Mouse (Mus musculus): Measurements from ENCODE around the gene Mgl2. TPM values are rescaled to one million over a fixed set of nuclear protein-coding genes. Genes with fewer than 3 reads are reported as not detected.

Gene Mgl2
- polyA plus RNA-seq, 1 experiment from 2014 or later, result 0.38 TPM

DNA sequence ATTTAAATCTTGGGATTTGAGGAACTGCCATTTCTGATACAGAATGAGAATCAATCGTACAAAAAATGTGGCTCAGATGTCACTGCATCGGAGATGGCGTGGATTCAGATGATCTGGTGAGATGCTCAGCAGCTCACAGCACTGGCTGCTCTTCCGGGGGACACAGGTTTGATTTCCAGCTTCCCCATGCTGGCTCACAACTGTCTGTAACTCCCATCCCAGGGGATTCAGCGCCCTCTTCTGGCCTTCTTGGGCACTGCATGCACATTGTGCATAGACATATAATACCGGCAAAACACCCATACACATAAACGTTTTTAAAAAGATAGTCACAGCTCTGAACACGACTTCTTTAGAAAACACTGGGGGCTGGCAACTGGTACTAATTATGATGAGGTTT is 47.5 kb downstream of the Mgl2 start:
- H3K4me3 ChIP-seq (ENCODE audit: low read depth, low read length), result no peak overlapping the region

DNA sequence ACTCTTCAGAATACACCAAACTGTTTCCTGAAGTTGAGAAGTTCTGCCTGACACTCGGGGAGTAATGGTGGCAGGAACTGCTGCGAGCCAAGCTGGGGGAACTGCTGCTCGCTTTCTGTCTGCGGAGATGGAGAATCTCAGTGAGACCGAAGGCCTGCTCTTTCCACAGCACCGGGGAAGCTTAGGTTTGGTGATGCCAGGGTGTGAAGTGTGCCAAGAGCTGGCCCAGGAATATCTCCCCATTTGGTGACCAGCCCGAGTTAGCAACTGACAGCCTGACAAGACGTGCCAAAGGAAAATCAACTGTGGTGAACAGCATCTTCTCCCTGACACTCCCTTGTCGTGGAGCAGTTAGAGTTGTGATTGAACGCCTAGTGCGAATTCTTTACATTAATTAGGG is 48.2 kb downstream of the Mgl2 start:
- H3K9ac ChIP-seq (ENCODE audit: low read length), result no peak overlapping the region
- H3K27me3 ChIP-seq (replicated peaks; ENCODE audit: control insufficient read depth, insufficient read depth, low read length), result no peaks in the 10 kb centered on the region
- ATAC-seq (replicated peaks; ENCODE audit: low FRiP score, low TSS enrichment, low read depth), result no peak
- WGBS, result 85% methylated on average over 11 of the region's 11 CpGs
- no peak overlapping the region for H3K4me2 ChIP-seq (ENCODE audit: low read length)
- no peaks in the 10 kb centered on the region for H3K36me3 ChIP-seq (ENCODE audit: control insufficient read depth, insufficient read depth, low read length)
- DNase-seq (ENCODE audit: low spot score), result no peak
- no peak overlapping the region for H3K27ac ChIP-seq (ENCODE audit: low read depth)
- 0 out of 2 replicates have a peak, but pooled peaks cover 3% of the 10 kb centered on the region for H3K9me3 ChIP-seq (ENCODE audit: control insufficient read depth, low read length)
- H3K4me1 ChIP-seq (replicated peaks; ENCODE audit: control insufficient read depth, insufficient read depth, low read length), result no peaks in the 10 kb centered on the region
- H3K4me3 ChIP-seq (ENCODE audit: low read depth, low read length), result no peak overlapping the region

More for the DNA sequence above, 47.5 kb downstream of the Mgl2 start:
- H3K9me3 ChIP-seq (ENCODE audit: control insufficient read depth, low read length), result 0 out of 2 replicates have a peak, but pooled peaks cover 3% of the 10 kb centered on the region
- no peak overlapping the region for H3K27ac ChIP-seq (ENCODE audit: low read depth)
- H3K27me3 ChIP-seq (replicated peaks; ENCODE audit: control insufficient read depth, insufficient read depth, low read length), result no peaks in the 10 kb centered on the region
- no peaks in the 10 kb centered on the region for H3K4me1 ChIP-seq (replicated peaks; ENCODE audit: control insufficient read depth, insufficient read depth, low read length)
- 75% methylated on average over 8 of the region's 8 CpGs for WGBS
- H3K4me2 ChIP-seq (ENCODE audit: low read length), result no peak overlapping the region
- ATAC-seq (replicated peaks; ENCODE audit: low FRiP score, low TSS enrichment, low read depth) (no peak), DNase-seq (ENCODE audit: low spot score) (no peak)
- no peaks in the 10 kb centered on the region for H3K36me3 ChIP-seq (ENCODE audit: control insufficient read depth, insufficient read depth, low read length)
- no peak overlapping the region for H3K9ac ChIP-seq (ENCODE audit: low read length)

DNA sequence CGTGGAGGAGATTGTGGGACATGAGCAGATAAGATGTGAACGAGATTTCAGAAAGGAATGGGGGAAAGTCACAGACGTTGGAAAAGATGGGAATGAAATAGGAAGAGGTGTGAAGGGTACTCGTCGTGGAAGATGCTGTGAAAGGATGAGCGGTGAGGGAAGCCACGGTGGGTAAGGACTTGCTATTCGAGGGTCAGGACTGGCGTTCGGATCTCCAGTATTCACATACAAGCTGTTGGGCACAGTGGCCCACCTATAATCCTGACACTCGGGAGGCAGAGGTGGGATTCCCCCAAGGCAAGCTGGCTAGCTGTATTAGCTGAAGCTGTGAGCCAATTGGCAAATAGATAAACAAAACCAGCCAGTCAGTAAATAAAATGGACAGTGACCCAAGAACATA is 48.6 kb downstream of the Mgl2 start:
- 76% methylated on average over 11 of the region's 11 CpGs for WGBS
- no peak for DNase-seq (ENCODE audit: low spot score)
- no peak for ATAC-seq (replicated peaks; ENCODE audit: low FRiP score, low TSS enrichment, low read depth)

GRCm38 (mm10) chr11:70179401-70179800 is 49.3 kb downstream of the Mgl2 start:
- H3K9ac ChIP-seq (ENCODE audit: low read length), result no peak overlapping the region
- 0 out of 2 replicates have a peak, but pooled peaks cover 3% of the 10 kb centered on the region for H3K9me3 ChIP-seq (ENCODE audit: control insufficient read depth, low read length)
- H3K27me3 ChIP-seq (replicated peaks; ENCODE audit: control insufficient read depth, insufficient read depth, low read length), result no peaks in the 10 kb centered on the region
- ATAC-seq (replicated peaks; ENCODE audit: low FRiP score, low TSS enrichment, low read depth) (no peak), DNase-seq (ENCODE audit: low spot score) (peak; percentile 58)
- no peaks in the 10 kb centered on the region for H3K36me3 ChIP-seq (ENCODE audit: control insufficient read depth, insufficient read depth, low read length)
- no peak overlapping the region for H3K27ac ChIP-seq (ENCODE audit: low read depth)
- H3K4me3 ChIP-seq (ENCODE audit: low read depth, low read length), result no peak overlapping the region
- WGBS, result 44% methylated on average over 14 of the region's 14 CpGs
- H3K4me1 ChIP-seq (replicated peaks; ENCODE audit: control insufficient read depth, insufficient read depth, low read length), result no peaks in the 10 kb centered on the region
- no peak overlapping the region for H3K4me2 ChIP-seq (ENCODE audit: low read length)

More for the DNA sequence above, 48.6 kb downstream of the Mgl2 start:
- Histone ChIP-seq H3K27me3 (replicated peaks; ENCODE audit: control insufficient read depth, insufficient read depth, low read length) (no peaks in the 10 kb centered on the region), H3K9me3 (ENCODE audit: control insufficient read depth, low read length) (0 out of 2 replicates have a peak, but pooled peaks cover 3% of the 10 kb centered on the region), H3K4me2 (ENCODE audit: low read length) (no peak overlapping the region), H3K4me1 (replicated peaks; ENCODE audit: control insufficient read depth, insufficient read depth, low read length) (no peaks in the 10 kb centered on the region), H3K9ac (ENCODE audit: low read length) (no peak overlapping the region), H3K36me3 (ENCODE audit: control insufficient read depth, insufficient read depth, low read length) (no peaks in the 10 kb centered on the region), H3K27ac (ENCODE audit: low read depth) (no peak overlapping the region), H3K4me3 (ENCODE audit: low read depth, low read length) (no peak overlapping the region)

GRCm38 (mm10) chr11:70180496-70180895 is 50.4 kb downstream of the Mgl2 start:
- no peaks in the 10 kb centered on the region for H3K27me3 ChIP-seq (replicated peaks; ENCODE audit: control insufficient read depth, insufficient read depth, low read length)
- no peak overlapping the region for H3K27ac ChIP-seq (ENCODE audit: low read depth)
- H3K9ac ChIP-seq (ENCODE audit: low read length), result no peak overlapping the region
- H3K4me2 ChIP-seq (ENCODE audit: low read length), result no peak overlapping the region
- no peaks in the 10 kb centered on the region for H3K36me3 ChIP-seq (ENCODE audit: control insufficient read depth, insufficient read depth, low read length)
- H3K9me3 ChIP-seq (ENCODE audit: control insufficient read depth, low read length), result 0 out of 2 replicates have a peak, but pooled peaks cover 3% of the 10 kb centered on the region
- no peak for ATAC-seq (replicated peaks; ENCODE audit: low FRiP score, low TSS enrichment, low read depth)
- no peak overlapping the region for H3K4me3 ChIP-seq (ENCODE audit: low read depth, low read length)
- 91% methylated on average over 4 of the region's 4 CpGs for WGBS
- H3K4me1 ChIP-seq (replicated peaks; ENCODE audit: control insufficient read depth, insufficient read depth, low read length), result no peaks in the 10 kb centered on the region
- DNase-seq (ENCODE audit: low spot score), result no peak

GRCm38 (mm10) chr11:70185120-70185519 is 55.0 kb downstream of the Mgl2 start:
- H3K4me2 ChIP-seq (ENCODE audit: low read length), result no peak overlapping the region
- no peaks in the 10 kb centered on the region for H3K9me3 ChIP-seq (ENCODE audit: control insufficient read depth, low read length)
- no peaks in the 10 kb centered on the region for H3K36me3 ChIP-seq (ENCODE audit: control insufficient read depth, insufficient read depth, low read length)
- H3K9ac ChIP-seq (ENCODE audit: low read length), result no peak overlapping the region
- H3K4me3 ChIP-seq (ENCODE audit: low read depth, low read length), result no peak overlapping the region
- H3K4me1 ChIP-seq (replicated peaks; ENCODE audit: control insufficient read depth, insufficient read depth, low read length), result no peaks in the 10 kb centered on the region
- no peaks in the 10 kb centered on the region for H3K27me3 ChIP-seq (replicated peaks; ENCODE audit: control insufficient read depth, insufficient read depth, low read length)
- H3K27ac ChIP-seq (ENCODE audit: low read depth), result no peak overlapping the region
- DNase-seq (ENCODE audit: low spot score) (no peak), ATAC-seq (replicated peaks; ENCODE audit: low FRiP score, low TSS enrichment, low read depth) (no peak)
- 66% methylated on average over 7 of the region's 7 CpGs for WGBS

Other genes with a start within 250 kb of the Mgl2 start
- gene Kctd11, start 248.9 kb upstream of the Mgl2 start, polyA plus RNA-seq (2014; fragmentation: Nextera tagmentation; extraction: Ambion mirVana), result 3.5 and 4.4 TPM in 2 replicates
- 8.1 and 9.3 TPM in 2 replicates for gene Acap1, start 234.8 kb upstream of the Mgl2 start, polyA plus RNA-seq (2014; fragmentation: Nextera tagmentation; extraction: Ambion mirVana)
- gene 2810408A11Rik, start 229.3 kb upstream of the Mgl2 start, polyA plus RNA-seq (2014; fragmentation: Nextera tagmentation; extraction: Ambion mirVana), result 8.8 and 10.7 TPM in 2 replicates
- 13.3 and 14.5 TPM in 2 replicates for gene Neurl4, start 229.3 kb upstream of the Mgl2 start, polyA plus RNA-seq (2014; fragmentation: Nextera tagmentation; extraction: Ambion mirVana)
- gene Gps2, start 216.4 kb upstream of the Mgl2 start, polyA plus RNA-seq (2014; fragmentation: Nextera tagmentation; extraction: Ambion mirVana), result 71.2 and 72.3 TPM in 2 replicates
- gene Eif5a, start 208.4 kb upstream of the Mgl2 start, polyA plus RNA-seq (2014; fragmentation: Nextera tagmentation; extraction: Ambion mirVana), result 1,854 and 1,877 TPM in 2 replicates
- gene Ybx2, start 194.5 kb upstream of the Mgl2 start, polyA plus RNA-seq (2014; fragmentation: Nextera tagmentation; extraction: Ambion mirVana), result 4.6 and 4.8 TPM in 2 replicates
- gene Slc2a4, start 182.1 kb upstream of the Mgl2 start, polyA plus RNA-seq (2014; fragmentation: Nextera tagmentation; extraction: Ambion mirVana), result 25.8 and 32.2 TPM in 2 replicates
- gene Cldn7, start 165.6 kb upstream of the Mgl2 start, polyA plus RNA-seq (2014; fragmentation: Nextera tagmentation; extraction: Ambion mirVana), result 425 and 461 TPM in 2 replicates
- gene Ctdnep1, start 149.2 kb upstream of the Mgl2 start, polyA plus RNA-seq (2014; fragmentation: Nextera tagmentation; extraction: Ambion mirVana), result 28.6 and 29.3 TPM in 2 replicates
- gene Elp5, start 147.8 kb upstream of the Mgl2 start, polyA plus RNA-seq (2014; fragmentation: Nextera tagmentation; extraction: Ambion mirVana), result 104 and 119 TPM in 2 replicates
- 481 and 495 TPM in 2 replicates for gene Gabarap, start 139.2 kb upstream of the Mgl2 start, polyA plus RNA-seq (2014; fragmentation: Nextera tagmentation; extraction: Ambion mirVana)
- gene Phf23, start 134.6 kb upstream of the Mgl2 start, polyA plus RNA-seq (2014; fragmentation: Nextera tagmentation; extraction: Ambion mirVana), result 37.6 and 43.9 TPM in 2 replicates
- gene Dvl2, start 129.7 kb upstream of the Mgl2 start, polyA plus RNA-seq (2014; fragmentation: Nextera tagmentation; extraction: Ambion mirVana), result 32.0 and 32.6 TPM in 2 replicates
- 72.8 and 73.8 TPM in 2 replicates for gene Acadvl, start 114.9 kb upstream of the Mgl2 start, polyA plus RNA-seq (2014; fragmentation: Nextera tagmentation; extraction: Ambion mirVana)
- 7.7 and 8.6 TPM in 2 replicates for gene Dlg4, start 113.4 kb upstream of the Mgl2 start, polyA plus RNA-seq (2014; fragmentation: Nextera tagmentation; extraction: Ambion mirVana)
- 0.26 TPM in 1 of 2 replicates, not detected in the other for gene Asgr1, start 76.2 kb upstream of the Mgl2 start, polyA plus RNA-seq (2014; fragmentation: Nextera tagmentation; extraction: Ambion mirVana)
- 0.46 TPM in 1 of 2 replicates, not detected in the other for gene Asgr2, start 37.7 kb upstream of the Mgl2 start, polyA plus RNA-seq (2014; fragmentation: Nextera tagmentation; extraction: Ambion mirVana)
- gene Clec10a, start 25.9 kb downstream of the Mgl2 start, polyA plus RNA-seq (2014; fragmentation: Nextera tagmentation; extraction: Ambion mirVana), result 0.97 and 1.2 TPM in 2 replicates
- gene Slc16a11, start 82.4 kb downstream of the Mgl2 start, polyA plus RNA-seq (2014; fragmentation: Nextera tagmentation; extraction: Ambion mirVana), result 1.2 and 1.7 TPM in 2 replicates
- gene Slc16a13, start 90.7 kb downstream of the Mgl2 start, polyA plus RNA-seq (2014; fragmentation: Nextera tagmentation; extraction: Ambion mirVana), result 13.6 and 14.1 TPM in 2 replicates
- gene Bcl6b, start 99.5 kb downstream of the Mgl2 start, polyA plus RNA-seq (2014; fragmentation: Nextera tagmentation; extraction: Ambion mirVana), result 11.7 and 12.2 TPM in 2 replicates
- gene 0610010K14Rik, start 107.6 kb downstream of the Mgl2 start, polyA plus RNA-seq (2014; fragmentation: Nextera tagmentation; extraction: Ambion mirVana), result 159 and 164 TPM in 2 replicates
- gene Gm21988, start 109.5 kb downstream of the Mgl2 start, polyA plus RNA-seq (2014; fragmentation: Nextera tagmentation; extraction: Ambion mirVana), result 9.0 and 9.5 TPM in 2 replicates
- 153 and 165 TPM in 2 replicates for gene Rnasek, start 109.5 kb downstream of the Mgl2 start, polyA plus RNA-seq (2014; fragmentation: Nextera tagmentation; extraction: Ambion mirVana)
- gene Alox12, start 125.0 kb downstream of the Mgl2 start, polyA plus RNA-seq (2014; fragmentation: Nextera tagmentation; extraction: Ambion mirVana), result 2.3 and 2.4 TPM in 2 replicates
- 0.09 TPM in 1 of 2 replicates, not detected in the other for gene Alox12e, start 192.3 kb downstream of the Mgl2 start, polyA plus RNA-seq (2014; fragmentation: Nextera tagmentation; extraction: Ambion mirVana)
- 0.34 and 0.82 TPM in 2 replicates for gene Alox15, start 221.7 kb downstream of the Mgl2 start, polyA plus RNA-seq (2014; fragmentation: Nextera tagmentation; extraction: Ambion mirVana)